Mouse (Mus musculus) liver, adult 2 months (tissue): Measurements from ENCODE around the gene Nhsl1.

Source experiments
- CTCF ChIP-seq: fragments of 200-500 bp; IDR thresholded peaks from 2 replicates; pipeline ENCODE4 v1.5.1; 2011; ENCODE audit warnings: low read depth, low read length, control low read depth
- POLR2A ChIP-seq: fragments of 200-500 bp; IDR thresholded peaks from 2 replicates; pipeline ENCODE4 v1.6.1; 2011; ENCODE audit warnings: low read length, control low read depth; ENCODE audit not compliant: insufficient read depth; ENCODE audit errors: extremely low read depth

GRCm38 (mm10) chr10:18323701-18324100 lies 4.9 kb downstream of the Nhsl1 start:
- TF ChIP-seq CTCF = no peak
- no peak for TF ChIP-seq POLR2A
